Mouse (Mus musculus): ENCODE results near the gene Endou. TPM values are rescaled to one million over a fixed set of nuclear protein-coding genes. Genes with fewer than 3 reads are reported as not detected.

Gene Endou
- polyA plus RNA-seq, 1 experiment from 2014 or later = 0.86 TPM

- 60% methylated on average over 12 of the region's 12 CpGs for WGBS
- no peaks in the 10 kb centered on the region for H3K9me3 ChIP-seq (replicated peaks)
- H3K4me1 ChIP-seq (replicated peaks) = peaks cover 56% of the 10 kb centered on the region
- ATAC-seq (replicated peaks; ENCODE audit: insufficient number of reproducible peaks, insufficient read depth, low FRiP score, low read depth) = no peak
- H3K27me3 ChIP-seq = no peaks in the 10 kb centered on the region
- H3K4me3 ChIP-seq = no peak overlapping the region
- 0 out of 2 replicates have a peak overlapping the region, but pooled peaks have one; percentile 13 for H3K27ac ChIP-seq
- no peak overlapping the region for H3K9ac ChIP-seq
- peaks cover 4% of the 10 kb centered on the region; the same call in 1 of the 2 replicates for H3K36me3 ChIP-seq
- H3K4me2 ChIP-seq = no peak overlapping the region
Observed at GRCm38 (mm10) chr15:97743961-97744525, 12.9 kb upstream of the Endou start.

GRCm38 (mm10) chr15:97743210-97743609 lies 12.1 kb upstream of the Endou start:
- H3K27ac ChIP-seq = no peak overlapping the region
- H3K9ac ChIP-seq = no peak overlapping the region
- H3K4me1 ChIP-seq (replicated peaks) = peaks cover 49% of the 10 kb centered on the region
- ATAC-seq (replicated peaks; ENCODE audit: insufficient number of reproducible peaks, insufficient read depth, low FRiP score, low read depth) = no peak
- no peaks in the 10 kb centered on the region for H3K27me3 ChIP-seq
- no peak overlapping the region for H3K4me2 ChIP-seq
- H3K9me3 ChIP-seq (replicated peaks) = no peaks in the 10 kb centered on the region
- H3K36me3 ChIP-seq = peaks cover 4% of the 10 kb centered on the region; the same call in 1 of the 2 replicates
- H3K4me3 ChIP-seq = no peak overlapping the region
- WGBS = 89% methylated on average over 5 of the region's 5 CpGs

GRCm38 (mm10) chr15:97742600-97742999 lies 11.5 kb upstream of the Endou start:
- Histone ChIP-seq H3K27me3 (no peaks in the 10 kb centered on the region), H3K9ac (no peak overlapping the region), H3K4me1 (replicated peaks) (peaks cover 43% of the 10 kb centered on the region), H3K36me3 (peaks cover 4% of the 10 kb centered on the region; the same call in 1 of the 2 replicates), H3K4me3 (no peak overlapping the region), H3K9me3 (replicated peaks) (no peaks in the 10 kb centered on the region), H3K27ac (peak overlapping the region; percentile 54), H3K4me2 (no peak overlapping the region)
- WGBS = 50% methylated on average over 4 of the region's 4 CpGs
- ATAC-seq (replicated peaks; ENCODE audit: insufficient number of reproducible peaks, insufficient read depth, low FRiP score, low read depth) = no peak

- no peak overlapping the region for H3K9ac ChIP-seq
- WGBS = 26% methylated on average over 7 of the region's 7 CpGs
- peaks cover 2% of the 10 kb centered on the region; the same call in 1 of the 2 replicates for H3K36me3 ChIP-seq
- H3K27me3 ChIP-seq = no peaks in the 10 kb centered on the region
- peaks cover 39% of the 10 kb centered on the region for H3K4me1 ChIP-seq (replicated peaks)
- H3K9me3 ChIP-seq (replicated peaks) = no peaks in the 10 kb centered on the region
- H3K27ac ChIP-seq = peak overlapping the region; percentile 54
- no peak overlapping the region for H3K4me3 ChIP-seq
- H3K4me2 ChIP-seq = no peak overlapping the region
- ATAC-seq (replicated peaks; ENCODE audit: insufficient number of reproducible peaks, insufficient read depth, low FRiP score, low read depth) = no peak
Observed at GRCm38 (mm10) chr15:97742074-97742473, 10.9 kb upstream of the Endou start.

GRCm38 (mm10) chr15:97741662-97742061 lies 10.5 kb upstream of the Endou start:
- H3K9ac ChIP-seq = no peak overlapping the region
- no peak for ATAC-seq (replicated peaks; ENCODE audit: insufficient number of reproducible peaks, insufficient read depth, low FRiP score, low read depth)
- H3K27ac ChIP-seq = peak overlapping the region; percentile 54
- no peak overlapping the region for H3K4me2 ChIP-seq
- no peaks in the 10 kb centered on the region for H3K27me3 ChIP-seq
- no peaks in the 10 kb centered on the region; the same call in 1 of the 2 replicates for H3K36me3 ChIP-seq
- no peak overlapping the region for H3K4me3 ChIP-seq
- H3K4me1 ChIP-seq (replicated peaks) = peaks cover 36% of the 10 kb centered on the region
- 70% methylated on average over 12 of the region's 12 CpGs for WGBS
- H3K9me3 ChIP-seq (replicated peaks) = no peaks in the 10 kb centered on the region

- H3K9ac ChIP-seq = no peak overlapping the region
- no peaks in the 10 kb centered on the region for H3K9me3 ChIP-seq (replicated peaks)
- 88% methylated on average over 9 of the region's 9 CpGs for WGBS
Observed at GRCm38 (mm10) chr15:97740283-97740732, 9.2 kb upstream of the Endou start.

GRCm38 (mm10) chr15:97738923-97739322 lies 7.8 kb upstream of the Endou start:
- Histone ChIP-seq H3K36me3 (no peaks in the 10 kb centered on the region), H3K27ac (no peak overlapping the region), H3K4me2 (no peak overlapping the region), H3K9me3 (replicated peaks) (no peaks in the 10 kb centered on the region), H3K4me3 (no peak overlapping the region), H3K4me1 (replicated peaks) (peaks cover 18% of the 10 kb centered on the region), H3K27me3 (no peaks in the 10 kb centered on the region), H3K9ac (no peak overlapping the region)
- ATAC-seq (replicated peaks; ENCODE audit: insufficient number of reproducible peaks, insufficient read depth, low FRiP score, low read depth) = no peak
- WGBS = 77% methylated on average over 7 of the region's 7 CpGs

More at GRCm38 (mm10) chr15:97740283-97740732, 9.2 kb upstream of the Endou start:
- H3K4me2 ChIP-seq = no peak overlapping the region
- no peaks in the 10 kb centered on the region for H3K36me3 ChIP-seq
- H3K27me3 ChIP-seq = no peaks in the 10 kb centered on the region
- H3K27ac ChIP-seq = no peak overlapping the region
- no peak overlapping the region for H3K4me3 ChIP-seq
- ATAC-seq (replicated peaks; ENCODE audit: insufficient number of reproducible peaks, insufficient read depth, low FRiP score, low read depth) = no peak
- peaks cover 29% of the 10 kb centered on the region for H3K4me1 ChIP-seq (replicated peaks)

GRCm38 (mm10) chr15:97731988-97732387 lies 849 bp upstream of the Endou start:
- no peaks in the 10 kb centered on the region for H3K27me3 ChIP-seq
- 91% methylated on average over 11 of the region's 11 CpGs for WGBS
- H3K36me3 ChIP-seq = no peaks in the 10 kb centered on the region
- peaks cover 6% of the 10 kb centered on the region; the same call in 1 of the 2 replicates for H3K4me1 ChIP-seq (replicated peaks)
- no peak overlapping the region for H3K27ac ChIP-seq
- no peak overlapping the region for H3K9ac ChIP-seq
- no peaks in the 10 kb centered on the region; the same call in 1 of the 2 replicates for H3K9me3 ChIP-seq (replicated peaks)
- no peak overlapping the region for H3K4me2 ChIP-seq
- H3K4me3 ChIP-seq = no peak overlapping the region
- ATAC-seq (replicated peaks; ENCODE audit: insufficient number of reproducible peaks, insufficient read depth, low FRiP score, low read depth) = no peak

GRCm38 (mm10) chr15:97730365-97730764 lies 774 bp downstream of the Endou start:
- H3K4me1 ChIP-seq (replicated peaks) = peaks cover 6% of the 10 kb centered on the region; the same call in 1 of the 2 replicates
- ATAC-seq (replicated peaks; ENCODE audit: insufficient number of reproducible peaks, insufficient read depth, low FRiP score, low read depth) = no peak
- no peak overlapping the region for H3K4me3 ChIP-seq
- no peak overlapping the region for H3K9ac ChIP-seq
- no peaks in the 10 kb centered on the region for H3K27me3 ChIP-seq
- no peaks in the 10 kb centered on the region for H3K36me3 ChIP-seq
- no peak overlapping the region for H3K4me2 ChIP-seq
- whole genome bisulfite sequencing = 40% methylated on average over 6 of the region's 6 CpGs
- H3K9me3 ChIP-seq (replicated peaks) = no peaks in the 10 kb centered on the region; the same call in 1 of the 2 replicates
- H3K27ac ChIP-seq = no peak overlapping the region

- H3K36me3 ChIP-seq = no peaks in the 10 kb centered on the region
Observed at GRCm38 (mm10) chr15:97728804-97729203, 2.3 kb downstream of the Endou start.

GRCm38 (mm10) chr15:97728394-97728793 lies 2.7 kb downstream of the Endou start:
- H3K9me3 ChIP-seq (replicated peaks) = no peaks in the 10 kb centered on the region; the same call in 1 of the 2 replicates
- 60% methylated on average over 11 of the region's 11 CpGs for WGBS
- H3K4me2 ChIP-seq = no peak overlapping the region
- peaks cover 6% of the 10 kb centered on the region; the same call in 1 of the 2 replicates for H3K4me1 ChIP-seq (replicated peaks)
- H3K27me3 ChIP-seq = no peaks in the 10 kb centered on the region
- H3K36me3 ChIP-seq = no peaks in the 10 kb centered on the region
- 0 out of 2 replicates have a peak, but pooled peaks have one; percentile 51 for ATAC-seq (replicated peaks; ENCODE audit: insufficient number of reproducible peaks, insufficient read depth, low FRiP score, low read depth)
- 0 out of 2 replicates have a peak overlapping the region, but pooled peaks have one; percentile 1 for H3K27ac ChIP-seq
- H3K4me3 ChIP-seq = no peak overlapping the region
- no peak overlapping the region for H3K9ac ChIP-seq

More at GRCm38 (mm10) chr15:97728804-97729203, 2.3 kb downstream of the Endou start:
- H3K27ac ChIP-seq = 0 out of 2 replicates have a peak overlapping the region, but pooled peaks have one; percentile 1
- 58% methylated on average over 7 of the region's 7 CpGs for WGBS
- H3K27me3 ChIP-seq = no peaks in the 10 kb centered on the region
- H3K4me1 ChIP-seq (replicated peaks) = peaks cover 6% of the 10 kb centered on the region; the same call in 1 of the 2 replicates
- H3K4me3 ChIP-seq = no peak overlapping the region
- no peak for ATAC-seq (replicated peaks; ENCODE audit: insufficient number of reproducible peaks, insufficient read depth, low FRiP score, low read depth)
- H3K4me2 ChIP-seq = no peak overlapping the region
- no peak overlapping the region for H3K9ac ChIP-seq
- no peaks in the 10 kb centered on the region; the same call in 1 of the 2 replicates for H3K9me3 ChIP-seq (replicated peaks)

Measured in heart, embryonic 15.5 days (tissue).